Mouse (Mus musculus) neural tube, embryonic 11.5 days (tissue): ENCODE data around the gene Xbp1. TPM values are rescaled to one million over a fixed set of nuclear protein-coding genes. Genes with fewer than 3 reads are reported as not detected.

ENCODE experiments used
- polyA plus RNA-seq: library from polyadenylated mRNA; unstranded; fragments of >200 nt; fragmentation: Nextera tagmentation; extraction: Ambion mirVana; gene quantifications from 2 replicates; pipeline ENCODE4 v1.2.1, GENCODE M21; 2014

The Xbp1 gene
- polyA plus RNA-seq, 1 experiment from 2014 or later: 165 TPM

Other genes with a start within 250 kb of the Xbp1 start
- 9.4 TPM in 2 replicates for gene Znrf3, start 75.8 kb upstream of the Xbp1 start, polyA plus RNA-seq
- 26.4 and 28.2 TPM in 2 replicates for gene Ccdc117, start 21.5 kb downstream of the Xbp1 start, polyA plus RNA-seq
- not detected in 2 replicates for gene Ankrd36, start 49.0 kb downstream of the Xbp1 start, polyA plus RNA-seq
- gene Mrps24, start 195.0 kb downstream of the Xbp1 start, polyA plus RNA-seq: 146 and 159 TPM in 2 replicates
- 14.4 and 16.5 TPM in 2 replicates for gene Urgcp, start 241.7 kb downstream of the Xbp1 start, polyA plus RNA-seq